Mouse (Mus musculus): ENCODE results near the gene Vtcn1.
"Not testable (repeated sequence)": the region's sequence is repeated elsewhere in the genome, so short reads cannot be mapped to it uniquely, and the experiment has no call there.

The Vtcn1 gene

GRCm38 (mm10) chr3:100825225-100825965 is at the start of gene Vtcn1:
Vtcn1 (plus strand) TSS chr3:100825459.
- no peak for DNase-seq (ENCODE audit: low read depth)

GRCm38 (mm10) chr3:100776967-100777366 is 48.3 kb upstream of the Vtcn1 start:
- no peak for DNase-seq (ENCODE audit: low read depth)

GRCm38 (mm10) chr3:100777568-100777967 is 47.7 kb upstream of the Vtcn1 start:
- DNase-seq (ENCODE audit: low read depth) = no peak

GRCm38 (mm10) chr3:100786076-100786475 is 39.2 kb upstream of the Vtcn1 start:
- peak; percentile 91 for DNase-seq (ENCODE audit: low read depth)

- peak; percentile 87 for DNase-seq (ENCODE audit: low read depth)
Observed at GRCm38 (mm10) chr3:100791670-100792069, 33.6 kb upstream of the Vtcn1 start.

GRCm38 (mm10) chr3:100793345-100793744 is 31.9 kb upstream of the Vtcn1 start:
- peak; percentile 85 for DNase-seq (ENCODE audit: low read depth)

- no peak for DNase-seq (ENCODE audit: low read depth)
Observed at GRCm38 (mm10) chr3:100796571-100796970, 28.7 kb upstream of the Vtcn1 start.

- no peak for DNase-seq (ENCODE audit: low read depth)
Observed at GRCm38 (mm10) chr3:100797166-100798145, 27.8 kb upstream of the Vtcn1 start.

- no peak for DNase-seq (ENCODE audit: low read depth)
Observed at GRCm38 (mm10) chr3:100798872-100799422, 26.3 kb upstream of the Vtcn1 start.

- no peak for DNase-seq (ENCODE audit: low read depth)
Observed at GRCm38 (mm10) chr3:100804975-100805374, 20.3 kb upstream of the Vtcn1 start.

GRCm38 (mm10) chr3:100805925-100806324 is 19.3 kb upstream of the Vtcn1 start:
- no peak for DNase-seq (ENCODE audit: low read depth)

- DNase-seq (ENCODE audit: low read depth) = no peak
Observed at GRCm38 (mm10) chr3:100810461-100810860, 14.8 kb upstream of the Vtcn1 start.

GRCm38 (mm10) chr3:100811836-100812235 is 13.4 kb upstream of the Vtcn1 start:
- DNase-seq (ENCODE audit: low read depth) = peak; percentile 53

- DNase-seq (ENCODE audit: low read depth) = not testable (repeated sequence)
Observed at GRCm38 (mm10) chr3:100815490-100815889, 9.8 kb upstream of the Vtcn1 start.

GRCm38 (mm10) chr3:100818709-100819108 is 6.5 kb upstream of the Vtcn1 start:
- DNase-seq (ENCODE audit: low read depth) = no peak

GRCm38 (mm10) chr3:100819571-100819970 is 5.7 kb upstream of the Vtcn1 start:
- peak; percentile 20 for DNase-seq (ENCODE audit: low read depth)

- DNase-seq (ENCODE audit: low read depth) = no peak
Observed at GRCm38 (mm10) chr3:100820852-100821251, 4.4 kb upstream of the Vtcn1 start.

GRCm38 (mm10) chr3:100821276-100821675 is 4.0 kb upstream of the Vtcn1 start:
- peak; percentile 44 for DNase-seq (ENCODE audit: low read depth)

- DNase-seq (ENCODE audit: low read depth) = no peak
Observed at GRCm38 (mm10) chr3:100843784-100844183, 18.5 kb downstream of the Vtcn1 start.

- DNase-seq (ENCODE audit: low read depth) = no peak
Observed at GRCm38 (mm10) chr3:100844366-100844765, 19.1 kb downstream of the Vtcn1 start.

GRCm38 (mm10) chr3:100848348-100848747 is 23.1 kb downstream of the Vtcn1 start:
- no peak for DNase-seq (ENCODE audit: low read depth)

GRCm38 (mm10) chr3:100850468-100850867 is 25.2 kb downstream of the Vtcn1 start:
- DNase-seq (ENCODE audit: low read depth) = no peak
